Mouse (Mus musculus): ENCODE measurements around the gene Polr3b.

Polr3b gene

GRCm38 (mm10) chr10:84621826-84622790 is at the start of gene Polr3b:
Gene Polr3b (plus strand): TSS chr10:84622292.
- DNase-seq: peak; percentile 94

GRCm38 (mm10) chr10:84573671-84574420 is 48.2 kb upstream of the Polr3b start:
- no peak for DNase-seq

- no peak for DNase-seq
These were observed 46.1 kb upstream of the Polr3b start for GRCm38 (mm10) chr10:84576029-84576394.

- peak; percentile 95 for DNase-seq
These were observed 45.6 kb upstream of the Polr3b start, which contains the start of gene Tcp11l2 for GRCm38 (mm10) chr10:84576395-84577070. Gene Tcp11l2 (plus strand): TSS chr10:84576626.

- DNase-seq: peak; percentile 81
These were observed 44.9 kb upstream of the Polr3b start for GRCm38 (mm10) chr10:84577071-84577727.

- DNase-seq: no peak
These were observed 43.4 kb upstream of the Polr3b start for GRCm38 (mm10) chr10:84578738-84579137.

GRCm38 (mm10) chr10:84579527-84579926 is 42.6 kb upstream of the Polr3b start:
- DNase-seq: no peak

- DNase-seq: no peak
These were observed 40.9 kb upstream of the Polr3b start for GRCm38 (mm10) chr10:84581191-84581590.

GRCm38 (mm10) chr10:84582236-84582635 is 39.9 kb upstream of the Polr3b start:
- DNase-seq: no peak

- peak; percentile 27 for DNase-seq
These were observed 37.4 kb upstream of the Polr3b start for GRCm38 (mm10) chr10:84584451-84585293.

GRCm38 (mm10) chr10:84585294-84585650 is 36.8 kb upstream of the Polr3b start:
- DNase-seq: no peak

GRCm38 (mm10) chr10:84590956-84591355 is 31.1 kb upstream of the Polr3b start:
- DNase-seq: no peak

GRCm38 (mm10) chr10:84591640-84592148 is 30.4 kb upstream of the Polr3b start:
- DNase-seq: no peak

- no peak for DNase-seq
These were observed 29.3 kb upstream of the Polr3b start for GRCm38 (mm10) chr10:84592745-84593144.

GRCm38 (mm10) chr10:84597127-84597785 is 24.8 kb upstream of the Polr3b start:
- no peak for DNase-seq

GRCm38 (mm10) chr10:84598172-84598571 is 23.9 kb upstream of the Polr3b start:
- no peak for DNase-seq

GRCm38 (mm10) chr10:84600136-84600535 is 22.0 kb upstream of the Polr3b start:
- no peak for DNase-seq

GRCm38 (mm10) chr10:84604335-84604734 is 17.8 kb upstream of the Polr3b start:
- DNase-seq: no peak

- no peak for DNase-seq
These were observed 13.7 kb upstream of the Polr3b start for GRCm38 (mm10) chr10:84608361-84608760.

- no peak for DNase-seq
These were observed 11.8 kb upstream of the Polr3b start for GRCm38 (mm10) chr10:84610324-84610723.

GRCm38 (mm10) chr10:84610783-84611182 is 11.3 kb upstream of the Polr3b start:
- no peak for DNase-seq
